Mouse (Mus musculus) testis, adult 2 months (tissue): ENCODE measurements at regions not wholly inside any gene's neighbourhood (a gene's known extent, or its start where the extent isn't known, plus 50 kb on each side); places are given as distances from the start of the nearest gene placed in this dataset.

Experiments
- CTCF ChIP-seq: fragments of 200-500 bp; IDR thresholded peaks from 2 replicates; pipeline ENCODE4 v1.5.1; 2012; ENCODE audit warnings: low read depth, mild to moderate bottlenecking, inconsistent platforms, low read length, moderate library complexity; ENCODE audit not compliant: control insufficient read depth, insufficient read depth, insufficient replicate concordance
- POLR2A ChIP-seq: fragments of 200-500 bp; IDR thresholded peaks from 2 replicates; pipeline ENCODE4 v1.6.1; 2012; ENCODE audit warnings: low read depth, mild to moderate bottlenecking, inconsistent platforms, low read length, moderate library complexity; ENCODE audit not compliant: control insufficient read depth

DNA sequence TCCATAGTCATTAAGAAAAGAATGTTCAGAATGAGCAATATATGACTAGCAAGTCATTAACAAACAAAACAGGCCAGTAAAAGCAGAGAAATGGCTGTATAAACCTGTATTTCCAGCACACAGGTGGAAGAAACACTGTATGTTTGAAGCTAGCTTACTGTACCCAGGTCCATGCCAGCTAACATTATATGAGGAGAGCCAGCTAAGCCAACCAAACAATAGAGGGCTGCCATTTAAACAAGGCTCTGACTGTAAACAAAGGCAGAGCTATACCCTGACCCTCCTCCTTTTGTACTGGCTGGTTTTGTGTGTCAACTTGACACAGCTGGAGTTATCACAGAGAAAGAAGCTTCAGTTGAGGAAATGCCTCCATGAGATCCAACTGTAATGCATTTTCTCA, 178.6 kb upstream of the Smlr1 start:
- no peak for TF ChIP-seq CTCF
- no peak for TF ChIP-seq POLR2A
